Mouse (Mus musculus) megakaryocyte, embryonic 14.5 days (primary cell): ENCODE data around the gene Tenm4. TPM values are rescaled to one million over a fixed set of nuclear protein-coding genes. Genes with fewer than 3 reads are reported as not detected.

Experiments used
- H3K27me3 ChIP-seq: replicated peaks from 2 replicates; pipeline ENCODE3; 2012; ENCODE audit warnings: inconsistent platforms
- H3K36me3 ChIP-seq: replicated peaks from 2 replicates; pipeline ENCODE3; 2012; ENCODE audit warnings: low read length, inconsistent platforms, mixed read lengths
- H3K4me1 ChIP-seq: 2 replicates; pipeline ENCODE4 v1.6.1; 2012; ENCODE audit warnings: inconsistent platforms
- H3K4me3 ChIP-seq: replicated peaks from 2 replicates; pipeline ENCODE3; 2012; ENCODE audit warnings: moderate library complexity, mild to moderate bottlenecking, inconsistent platforms
- H3K9me3 ChIP-seq: 2 replicates; pipeline ENCODE4 v1.6.1; 2012; ENCODE audit warnings: inconsistent platforms
- FLI1 ChIP-seq: IDR thresholded peaks from 2 replicates; pipeline ENCODE4 v1.6.1; 2012; ENCODE audit warnings: low read length, inconsistent platforms, mixed read lengths
- GATA1 ChIP-seq: IDR thresholded peaks from 3 replicates; pipeline ENCODE4 v1.6.1; 2012; ENCODE audit warnings: mixed read lengths, low read length, inconsistent platforms, borderline replicate concordance
- polyA plus RNA-seq: library from polyadenylated mRNA; stranded (reverse); fragments of >175 nt; gene quantifications from 2 replicates; pipeline ENCODE4 v1.2.3, GENCODE M21; 2012; ENCODE audit warnings: low replicate concordance; ENCODE audit not compliant: insufficient read depth

Tenm4 gene
- polyA plus RNA-seq = 0.21 TPM in 1 of 2 replicates, not detected in the other

DNA sequence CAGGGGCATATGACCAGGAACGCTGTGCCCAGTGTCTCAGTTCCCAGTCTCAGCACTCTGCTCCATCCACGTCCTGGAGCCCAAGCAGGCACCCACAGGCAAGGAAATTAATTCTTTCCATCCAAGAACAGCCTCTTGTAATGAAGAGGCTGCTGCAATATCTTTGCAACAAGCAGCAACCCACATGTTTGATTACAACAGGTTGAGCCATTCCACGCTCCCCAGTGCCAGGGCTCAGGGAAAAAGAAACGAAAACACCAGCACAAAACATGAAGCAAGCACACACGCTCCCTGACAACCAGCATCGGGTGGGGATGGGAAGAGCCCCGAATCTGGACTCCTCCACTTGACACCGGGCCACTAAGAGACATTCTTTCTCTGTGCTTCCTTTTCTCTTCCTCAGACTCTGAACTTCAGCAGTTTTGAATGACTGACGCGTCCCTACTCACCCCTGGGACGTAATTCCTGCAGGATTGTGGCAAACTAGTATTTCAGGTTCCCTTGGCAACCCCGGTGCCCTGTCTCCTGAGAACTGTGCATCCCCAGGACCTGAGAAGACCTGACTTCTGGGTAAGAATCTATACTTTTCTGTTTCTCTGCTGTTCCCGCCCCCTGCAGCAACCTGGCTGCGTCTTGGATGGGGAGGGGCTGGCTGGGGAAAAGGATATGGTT is at the start of gene Tenm4:
Gene Tenm4 (plus strand): TSS at position 323 of the 672 bp plus-strand sequence.
- Histone ChIP-seq H3K9me3 (peaks cover 5% of the 10 kb centered on the region; the same call in 1 of the 2 replicates), H3K4me3 (no peak within 1 kb of the TSS)
- TF ChIP-seq FLI1 = no peak
- TF ChIP-seq GATA1 = no peak

DNA sequence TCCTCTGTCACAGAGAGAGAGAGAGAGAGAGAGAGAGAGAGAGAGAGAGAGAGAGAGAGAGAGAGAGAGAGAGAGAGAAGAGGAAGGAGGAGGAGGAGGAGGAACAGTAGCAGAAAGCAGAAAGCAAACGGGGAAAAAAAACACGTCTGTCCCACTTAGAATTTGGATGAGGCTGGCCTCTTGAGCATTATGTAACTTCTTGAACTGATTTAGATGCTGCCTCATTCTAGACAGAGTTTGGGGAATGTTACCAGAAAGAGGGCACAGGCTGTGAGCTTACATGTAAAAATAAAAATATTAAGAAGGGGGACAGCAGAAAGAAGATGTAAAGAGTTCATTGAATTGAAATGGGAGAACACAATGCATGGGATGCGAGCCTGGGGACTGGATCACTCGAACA is 40.3 kb upstream of the Tenm4 start:
- TF ChIP-seq GATA1 = no peak
- TF ChIP-seq FLI1 = no peak

More for the DNA sequence above, at the start of gene Tenm4:
- H3K36me3 ChIP-seq = no peaks in the 10 kb centered on the region
- H3K4me1 ChIP-seq = no peaks in the 10 kb centered on the region
- H3K27me3 ChIP-seq = no peaks in the 10 kb centered on the region

GRCm38 (mm10) chr7:96131175-96131574 is 39.9 kb upstream of the Tenm4 start:
- Histone ChIP-seq H3K36me3 (no peaks in the 10 kb centered on the region), H3K4me3 (no peak overlapping the region)
- TF ChIP-seq GATA1 (no peak), FLI1 (no peak)

More for the DNA sequence above, 40.3 kb upstream of the Tenm4 start:
- no peaks in the 10 kb centered on the region for H3K27me3 ChIP-seq
- peaks cover 6% of the 10 kb centered on the region; the same call in 1 of the 2 replicates for H3K9me3 ChIP-seq
- no peaks in the 10 kb centered on the region for H3K36me3 ChIP-seq
- H3K4me1 ChIP-seq = no peaks in the 10 kb centered on the region
- H3K4me3 ChIP-seq = no peak overlapping the region

DNA sequence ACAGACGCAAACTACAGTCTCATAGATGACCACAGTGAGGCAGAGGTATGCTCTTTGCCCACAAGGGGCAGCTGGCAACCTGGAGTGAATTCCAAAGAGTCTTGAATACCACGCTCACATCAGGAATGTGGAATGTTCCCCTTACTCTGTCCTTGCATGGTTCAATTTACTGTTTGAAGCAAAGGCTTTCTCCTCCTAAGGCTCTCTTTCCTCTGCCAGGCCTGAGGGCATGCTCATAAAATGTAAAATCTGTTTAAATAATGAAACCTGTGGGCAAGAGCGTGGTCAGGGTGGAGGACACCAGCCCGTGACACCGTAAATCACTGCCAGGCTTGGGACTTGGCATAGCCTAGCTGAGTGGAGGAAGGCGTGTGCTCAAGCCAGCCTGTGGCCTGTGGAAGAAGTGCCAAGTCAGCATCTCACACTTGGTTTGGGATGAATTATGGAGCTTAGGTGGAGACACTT is 34.5 kb upstream of the Tenm4 start:
- TF ChIP-seq GATA1 (no peak), FLI1 (no peak)
- H3K36me3 ChIP-seq = no peaks in the 10 kb centered on the region

More at GRCm38 (mm10) chr7:96131175-96131574, 39.9 kb upstream of the Tenm4 start:
- Histone ChIP-seq H3K27me3 (no peaks in the 10 kb centered on the region), H3K4me1 (no peaks in the 10 kb centered on the region), H3K9me3 (peaks cover 9% of the 10 kb centered on the region; the same call in 1 of the 2 replicates)

GRCm38 (mm10) chr7:96141876-96142275 is 29.2 kb upstream of the Tenm4 start:
- Histone ChIP-seq H3K4me1 (no peaks in the 10 kb centered on the region), H3K9me3 (peaks cover 41% of the 10 kb centered on the region), H3K4me3 (no peak overlapping the region), H3K36me3 (no peaks in the 10 kb centered on the region), H3K27me3 (no peaks in the 10 kb centered on the region)
- TF ChIP-seq FLI1 (no peak), GATA1 (no peak)

More for the DNA sequence above, 34.5 kb upstream of the Tenm4 start:
- Histone ChIP-seq H3K27me3 (no peaks in the 10 kb centered on the region), H3K4me3 (no peak overlapping the region), H3K4me1 (no peaks in the 10 kb centered on the region), H3K9me3 (peaks cover 28% of the 10 kb centered on the region)

DNA sequence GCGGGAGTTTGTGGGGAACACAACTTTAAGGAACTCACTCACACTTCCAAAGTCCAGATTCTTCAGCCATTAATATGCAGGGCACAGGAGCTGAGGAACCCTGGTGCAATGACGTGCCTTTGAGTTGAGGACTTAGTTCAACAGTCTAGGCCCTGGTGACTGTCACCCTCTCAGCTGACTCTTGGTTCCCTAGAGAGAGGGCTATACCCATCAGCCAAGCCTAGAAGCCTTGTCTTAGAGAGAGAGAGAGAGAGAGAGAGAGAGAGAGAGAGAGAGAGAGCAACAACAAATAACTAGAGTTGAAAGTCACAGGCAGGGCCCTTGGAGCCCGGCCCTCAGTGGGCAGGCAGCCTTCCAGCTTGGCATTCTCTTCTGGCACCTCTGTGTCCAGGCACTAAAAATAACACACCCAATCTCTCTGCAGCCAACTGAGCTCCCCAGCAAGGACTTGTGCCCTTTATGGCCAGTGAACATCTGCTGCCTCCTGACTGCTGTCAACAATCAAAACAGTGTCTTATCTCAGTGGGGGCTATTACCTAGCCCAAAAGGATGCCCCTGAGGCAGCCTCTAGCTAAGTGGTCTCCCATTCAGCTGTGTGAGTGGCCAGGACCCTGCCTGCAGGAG is 28.0 kb upstream of the Tenm4 start:
- Histone ChIP-seq H3K4me1 (no peaks in the 10 kb centered on the region), H3K4me3 (no peak overlapping the region), H3K9me3 (peaks cover 46% of the 10 kb centered on the region), H3K36me3 (no peaks in the 10 kb centered on the region), H3K27me3 (no peaks in the 10 kb centered on the region)
- no peak for TF ChIP-seq GATA1
- no peak for TF ChIP-seq FLI1

GRCm38 (mm10) chr7:96147436-96147835 is 23.6 kb upstream of the Tenm4 start:
- Histone ChIP-seq H3K27me3 (no peaks in the 10 kb centered on the region), H3K9me3 (peaks cover 32% of the 10 kb centered on the region), H3K36me3 (no peaks in the 10 kb centered on the region), H3K4me1 (no peaks in the 10 kb centered on the region), H3K4me3 (no peak overlapping the region)
- no peak for TF ChIP-seq GATA1
- TF ChIP-seq FLI1 = no peak

- TF ChIP-seq GATA1 = no peak
- no peak for TF ChIP-seq FLI1
- H3K4me3 ChIP-seq = no peak overlapping the region
- H3K9me3 ChIP-seq = peaks cover 29% of the 10 kb centered on the region
- no peaks in the 10 kb centered on the region for H3K36me3 ChIP-seq
- H3K4me1 ChIP-seq = no peaks in the 10 kb centered on the region
- no peaks in the 10 kb centered on the region for H3K27me3 ChIP-seq
Observed at GRCm38 (mm10) chr7:96148191-96148590, 22.9 kb upstream of the Tenm4 start.

- H3K4me3 ChIP-seq = no peak overlapping the region
- peaks cover 17% of the 10 kb centered on the region for H3K9me3 ChIP-seq
- no peaks in the 10 kb centered on the region for H3K27me3 ChIP-seq
- H3K4me1 ChIP-seq = no peaks in the 10 kb centered on the region
- H3K36me3 ChIP-seq = no peaks in the 10 kb centered on the region
- no peak for TF ChIP-seq FLI1
- TF ChIP-seq GATA1 = no peak
Observed at GRCm38 (mm10) chr7:96151277-96151676, 19.8 kb upstream of the Tenm4 start.

GRCm38 (mm10) chr7:96151961-96152360 is 19.1 kb upstream of the Tenm4 start:
- no peak overlapping the region for H3K4me3 ChIP-seq
- no peaks in the 10 kb centered on the region for H3K27me3 ChIP-seq
- H3K9me3 ChIP-seq = peaks cover 10% of the 10 kb centered on the region
- H3K4me1 ChIP-seq = no peaks in the 10 kb centered on the region
- TF ChIP-seq GATA1 = no peak
- no peaks in the 10 kb centered on the region for H3K36me3 ChIP-seq
